Mouse (Mus musculus) spleen, adult 2 months (tissue): ENCODE data around the gene Hmg20a.

Source experiments
- CTCF ChIP-seq: fragments of 200-500 bp; IDR thresholded peaks from 2 replicates; pipeline ENCODE4 v1.5.1; 2011; ENCODE audit warnings: mild to moderate bottlenecking, inconsistent platforms; ENCODE audit not compliant: insufficient read depth, insufficient read length, insufficient replicate concordance; ENCODE audit errors: extremely low read depth
- POLR2A ChIP-seq: fragments of 200-500 bp; IDR thresholded peaks from 2 replicates; pipeline ENCODE4 v1.6.1; 2011; ENCODE audit warnings: low read depth, low read length, inconsistent platforms

- TF ChIP-seq POLR2A (no peak), CTCF (no peak)
Measured at GRCm38 (mm10) chr9:56516219-56516618, 97.8 kb downstream of the Hmg20a start.
